Mouse (Mus musculus) liver, embryonic 13.5 days (tissue): ENCODE results near the gene Slc7a7. TPM values are rescaled to one million over a fixed set of nuclear protein-coding genes. Genes with fewer than 3 reads are reported as not detected.

ENCODE experiments used
- ATAC-seq: fragments of 200-750 bp; cut with Nextera tagmentation; 2 replicates; pipeline ENCODE4 v1.8.0; 2017; ENCODE audit warnings: low read depth, mild to moderate bottlenecking, moderate number of reproducible peaks, moderate library complexity
- DNase-seq: peaks from one replicate; pipeline ENCODE4 v3.0.0; 2022
- H3K27ac ChIP-seq: fragments of 300-500 bp; sonication (generic); 2 replicates; pipeline ENCODE4 v1.5.1; 2015; ENCODE audit warnings: moderate library complexity, mild to moderate bottlenecking, inconsistent platforms
- H3K27me3 ChIP-seq: fragments of 300-500 bp; sonication (generic); 2 replicates; pipeline ENCODE4 v1.6.1; 2015; ENCODE audit warnings: mild to moderate bottlenecking, inconsistent platforms
- H3K36me3 ChIP-seq: fragments of 300-500 bp; sonication (generic); 2 replicates; pipeline ENCODE4 v1.6.1; 2015; ENCODE audit warnings: mild to moderate bottlenecking, inconsistent platforms
- H3K4me1 ChIP-seq: fragments of 300-500 bp; sonication (generic); replicated peaks from 2 replicates; pipeline ENCODE4 v1.6.1; 2015; ENCODE audit warnings: inconsistent platforms
- H3K4me2 ChIP-seq: fragments of 300-500 bp; sonication (generic); 2 replicates; pipeline ENCODE4 v1.6.1; 2015; ENCODE audit warnings: inconsistent platforms, mild to moderate bottlenecking, moderate library complexity
- H3K4me3 ChIP-seq: fragments of 300-500 bp; sonication (generic); replicated peaks from 2 replicates; pipeline ENCODE4 v1.5.1; 2015; ENCODE audit warnings: mild to moderate bottlenecking, inconsistent platforms
- H3K9ac ChIP-seq: fragments of 300-500 bp; sonication (generic); 2 replicates; pipeline ENCODE4 v1.6.1; 2015; ENCODE audit warnings: mild to moderate bottlenecking, inconsistent platforms
- H3K9me3 ChIP-seq: fragments of 300-500 bp; sonication (generic); replicated peaks from 2 replicates; pipeline ENCODE4 v1.6.1; 2016; ENCODE audit warnings: inconsistent platforms
- WGBS: fragments of 180-500 bp; shearing (Covaris S2); methylation state at CpG from one replicate; pipeline ENCODE4 v1.1.7; 2015; ENCODE audit not compliant: insufficient replicate concordance; 5-methylcytosine and 5-hydroxymethylcytosine counted together
- polyA plus RNA-seq: library from polyadenylated mRNA; unstranded; fragments of >200 nt; fragmentation: Nextera tagmentation; extraction: Ambion mirVana; gene quantifications from 2 replicates; pipeline ENCODE4 v1.2.1, GENCODE M21; 2015

Slc7a7 gene
- polyA plus RNA-seq, 1 experiment from 2014 or later, result 8.6 TPM

DNA sequence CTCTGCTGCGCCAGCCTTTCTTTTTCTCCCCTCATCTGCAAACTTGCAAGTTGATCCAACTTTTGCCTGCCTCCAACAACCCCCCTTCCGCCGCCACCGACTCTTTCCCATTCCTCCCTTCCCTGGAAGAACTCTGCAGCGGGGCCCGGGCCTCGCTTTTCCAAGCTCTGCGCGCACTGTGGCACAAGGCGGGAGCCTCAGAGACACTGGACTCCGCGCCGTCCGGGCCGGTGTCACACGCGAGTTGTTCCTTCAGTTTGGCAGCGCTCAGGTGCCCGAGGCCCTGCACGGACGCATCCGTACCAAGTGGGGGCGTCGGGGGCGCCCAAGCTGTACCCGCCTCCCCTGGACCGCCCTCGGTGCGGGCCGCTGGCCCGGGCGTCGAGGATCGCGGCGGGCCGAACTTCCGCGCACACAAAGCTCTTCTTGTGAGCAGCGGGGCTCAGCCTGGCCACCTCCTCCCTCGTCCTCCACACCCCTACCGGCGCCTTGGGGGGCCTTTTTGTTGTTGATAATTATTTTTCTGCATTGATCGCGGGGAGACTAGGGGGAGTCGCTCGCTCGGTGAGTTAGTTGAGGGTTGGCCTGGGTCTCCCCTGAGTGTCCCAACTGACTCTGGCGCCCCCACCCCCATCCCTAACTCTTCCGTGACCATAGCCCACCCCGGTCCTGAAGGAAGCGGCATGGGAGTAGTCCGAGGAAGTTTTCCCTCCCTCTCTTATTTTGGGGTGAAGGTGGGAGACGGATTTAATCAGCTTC is 14.7 kb upstream of the Slc7a7 start:
- Histone ChIP-seq H3K4me1 (peaks cover 71% of the 10 kb centered on the region), H3K4me3 (peak overlapping the region; percentile 66), H3K4me2 (peak overlapping the region; percentile 69), H3K9me3 (no peaks in the 10 kb centered on the region), H3K27me3 (peaks cover 61% of the 10 kb centered on the region), H3K27ac (peak overlapping the region; percentile 80), H3K9ac (peak overlapping the region; percentile 77), H3K36me3 (peaks cover 29% of the 10 kb centered on the region)
- DNase-seq (no peak), ATAC-seq (no peak)
- 4% methylated on average over 54 of the region's 54 CpGs for WGBS

DNA sequence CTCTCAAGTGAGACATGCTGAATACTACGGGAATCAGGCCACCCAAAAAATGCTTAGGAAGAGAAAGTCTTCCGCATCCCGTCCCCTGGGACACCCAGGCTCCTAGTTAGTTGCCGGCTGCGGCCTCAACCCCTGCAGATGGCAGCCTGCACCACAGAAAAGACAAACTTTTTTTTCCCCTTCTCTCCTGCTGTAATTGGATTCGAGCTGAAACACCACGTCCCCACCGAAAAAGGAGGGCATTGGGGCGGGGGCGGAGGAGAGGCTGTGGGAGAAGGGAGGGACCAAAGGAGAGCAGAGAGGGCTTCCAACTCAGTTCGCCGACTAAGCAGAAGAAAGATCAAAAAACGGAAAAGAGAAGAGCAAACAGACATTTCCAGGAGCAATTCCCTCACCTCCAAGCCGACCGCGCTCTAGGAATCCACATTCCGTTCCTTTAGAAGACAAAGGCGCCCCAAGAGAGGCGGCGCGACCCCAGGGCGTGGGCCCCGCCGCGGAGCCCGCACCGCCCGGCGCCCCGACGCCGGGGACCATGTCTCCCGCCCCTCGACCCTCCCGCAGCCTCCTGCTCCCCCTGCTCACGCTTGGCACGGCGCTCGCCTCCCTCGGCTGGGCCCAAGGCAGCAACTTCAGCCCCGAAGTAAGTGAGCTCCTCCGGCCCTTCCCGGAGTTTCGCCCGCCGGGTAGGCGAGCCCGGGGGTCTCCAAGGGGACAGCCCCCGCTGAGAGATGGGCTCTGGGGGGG is 13.9 kb upstream of the Slc7a7 start, which contains the start of gene Mmp14:
TSS of gene Mmp14 (plus strand) at position 279 of the 744 bp plus-strand sequence.
- Histone ChIP-seq H3K36me3 (peaks cover 29% of the 10 kb centered on the region), H3K27ac (peak within 1 kb of the TSS; percentile 80), H3K9ac (peak within 1 kb of the TSS; percentile 77), H3K4me3 (peak within 1 kb of the TSS; percentile 66), H3K4me1 (peaks cover 73% of the 10 kb centered on the region), H3K4me2 (peak within 1 kb of the TSS; percentile 69), H3K27me3 (peaks cover 61% of the 10 kb centered on the region), H3K9me3 (no peaks in the 10 kb centered on the region)
- DNase-seq, result no peak
- 2% methylated on average over 47 of the region's 49 CpGs for WGBS
- ATAC-seq, result no peak

DNA sequence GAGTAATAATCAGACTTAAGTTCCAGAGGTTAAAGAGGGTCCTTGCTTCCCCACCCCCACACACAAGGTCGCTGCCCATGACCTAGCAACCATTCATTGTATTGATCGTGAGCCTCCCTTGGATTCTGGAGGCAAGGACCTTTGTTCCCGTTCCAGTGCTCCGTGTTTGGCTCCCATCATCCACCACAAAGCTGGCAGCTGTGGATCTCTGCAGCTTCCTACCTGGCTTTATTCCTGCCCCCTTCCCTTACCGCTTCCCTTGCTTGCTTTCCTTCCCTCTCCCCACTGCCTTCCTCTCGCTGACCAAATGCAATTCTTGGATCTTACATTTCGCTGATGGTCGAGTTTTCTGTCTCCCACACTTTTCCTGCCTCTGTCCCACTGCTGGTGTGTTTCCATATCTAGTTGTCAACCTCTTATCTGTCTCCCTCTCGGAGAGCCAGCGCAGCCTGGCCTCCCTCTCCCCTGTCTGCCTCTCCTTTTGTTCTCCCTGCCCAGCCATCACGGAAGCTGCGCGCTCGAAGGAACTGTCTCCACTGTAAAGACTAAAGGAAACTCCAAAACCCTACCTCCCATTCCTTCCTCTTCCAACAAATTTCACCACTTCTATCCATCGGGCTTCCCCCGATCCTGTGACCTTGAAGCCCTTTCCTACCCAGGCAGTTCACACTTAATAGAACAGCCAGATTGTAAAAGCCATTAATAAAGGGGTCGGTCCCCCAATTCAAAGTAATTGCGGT is 13.0 kb upstream of the Slc7a7 start:
- peaks cover 61% of the 10 kb centered on the region for H3K27me3 ChIP-seq
- H3K4me3 ChIP-seq, result peak overlapping the region; percentile 66
- peak overlapping the region; percentile 69 for H3K4me2 ChIP-seq
- WGBS, result 11% methylated on average over 18 of the region's 18 CpGs
- peak overlapping the region; percentile 77 for H3K9ac ChIP-seq
- DNase-seq (no peak), ATAC-seq (no peak)
- no peaks in the 10 kb centered on the region for H3K9me3 ChIP-seq
- peaks cover 23% of the 10 kb centered on the region for H3K36me3 ChIP-seq
- H3K4me1 ChIP-seq, result peaks cover 82% of the 10 kb centered on the region
- H3K27ac ChIP-seq, result peak overlapping the region; percentile 80

DNA sequence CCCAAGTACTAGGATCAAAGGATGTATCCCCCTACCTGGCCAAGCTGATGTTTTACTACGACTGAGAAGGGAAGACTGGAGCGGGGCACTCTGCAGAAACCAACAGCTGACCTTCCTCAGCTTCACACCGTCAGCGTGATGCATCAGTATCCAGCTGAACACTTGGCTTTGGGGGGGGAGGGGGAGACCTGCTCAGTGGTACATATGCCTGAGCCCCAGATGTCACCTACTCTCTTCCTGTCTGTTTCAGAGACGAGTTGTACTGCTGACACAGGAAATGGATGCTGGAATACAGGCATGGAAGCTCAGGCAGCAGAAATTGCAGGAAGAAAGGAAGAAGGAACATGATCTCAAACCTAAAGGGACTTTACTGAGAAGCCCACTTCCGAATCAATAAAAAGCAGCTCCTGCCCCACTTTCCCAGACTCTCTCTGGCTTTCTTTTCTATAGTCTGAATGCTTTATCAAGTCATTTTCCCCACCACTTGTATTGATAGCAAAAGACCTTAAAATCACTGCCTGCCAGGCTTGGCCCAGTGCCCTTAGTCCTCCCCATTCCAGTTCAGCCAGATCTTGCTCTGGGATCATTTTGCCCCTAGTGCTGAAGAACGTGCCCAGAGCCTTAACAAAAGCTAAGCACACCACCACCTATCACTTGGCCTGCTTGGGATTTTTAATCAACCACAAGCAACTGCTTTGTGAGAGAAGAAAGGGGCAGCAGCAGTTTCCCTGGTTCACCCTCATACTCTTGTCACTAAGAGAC is 11.9 kb upstream of the Slc7a7 start:
- Histone ChIP-seq H3K9ac (no peak overlapping the region), H3K36me3 (peaks cover 20% of the 10 kb centered on the region), H3K4me1 (peaks cover 93% of the 10 kb centered on the region), H3K4me3 (no peak overlapping the region), H3K4me2 (no peak overlapping the region), H3K9me3 (no peaks in the 10 kb centered on the region), H3K27me3 (peaks cover 54% of the 10 kb centered on the region), H3K27ac (peak overlapping the region; percentile 80)
- no peak for ATAC-seq
- 62% methylated on average over 7 of the region's 7 CpGs for WGBS
- no peak for DNase-seq

DNA sequence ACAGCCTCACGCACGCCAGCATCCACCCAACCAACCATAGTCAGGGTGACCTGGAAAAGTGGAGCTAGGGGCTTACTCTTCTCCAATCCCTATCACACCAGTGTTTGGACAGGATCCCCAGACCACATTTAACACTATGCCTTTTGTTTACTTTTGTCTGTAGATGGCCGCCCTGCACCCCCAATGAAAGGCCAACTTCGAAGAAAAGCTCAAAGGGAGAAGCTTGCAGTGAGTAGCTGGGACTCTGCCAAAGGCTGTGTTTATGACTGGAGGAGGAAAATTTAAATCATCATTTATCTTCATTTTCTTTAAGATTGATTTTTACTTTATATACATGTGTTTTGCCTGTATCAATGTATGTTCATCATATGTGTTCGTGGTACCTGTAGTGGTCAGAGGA is 10.8 kb upstream of the Slc7a7 start:
- H3K4me3 ChIP-seq, result no peak overlapping the region
- ATAC-seq (no peak), DNase-seq (no peak)
- H3K9me3 ChIP-seq, result no peaks in the 10 kb centered on the region
- peaks cover 43% of the 10 kb centered on the region for H3K27me3 ChIP-seq
- 80% methylated on average over 5 of the region's 5 CpGs for WGBS
- peak overlapping the region; percentile 73; the same call in 1 of the 2 replicates for H3K4me2 ChIP-seq
- no peak overlapping the region; the same call in 1 of the 2 replicates for H3K9ac ChIP-seq
- H3K36me3 ChIP-seq, result peaks cover 20% of the 10 kb centered on the region
- H3K4me1 ChIP-seq, result peaks cover 91% of the 10 kb centered on the region
- H3K27ac ChIP-seq, result no peak overlapping the region

DNA sequence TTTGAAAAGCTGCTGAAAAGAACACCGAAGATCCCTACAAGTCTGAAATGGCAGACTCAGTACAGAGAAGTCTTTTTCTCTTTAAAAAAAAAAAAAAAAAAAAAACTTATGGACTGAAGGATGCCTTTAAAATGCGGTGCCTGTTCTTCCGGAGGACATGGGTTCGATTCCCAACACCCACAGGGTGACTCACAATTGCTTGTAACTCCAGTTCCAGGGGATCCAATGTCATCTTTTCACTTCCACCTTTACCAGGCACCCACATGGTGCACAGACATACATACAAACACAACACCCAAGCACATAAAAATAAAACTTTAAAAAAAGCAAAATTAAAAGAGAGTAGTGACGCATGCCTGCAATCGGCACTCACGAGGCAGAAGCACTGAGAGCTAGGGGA is 10.1 kb upstream of the Slc7a7 start:
- Histone ChIP-seq H3K27ac (0 out of 2 replicates have a peak overlapping the region, but pooled peaks have one; percentile 84), H3K9ac (peak overlapping the region; percentile 83), H3K4me2 (peak overlapping the region; percentile 73), H3K27me3 (peaks cover 36% of the 10 kb centered on the region), H3K4me1 (peaks cover 88% of the 10 kb centered on the region), H3K9me3 (no peaks in the 10 kb centered on the region), H3K4me3 (peak overlapping the region; percentile 82), H3K36me3 (peaks cover 20% of the 10 kb centered on the region)
- 80% methylated on average over 7 of the region's 7 CpGs for WGBS
- DNase-seq (no peak), ATAC-seq (no peak)

DNA sequence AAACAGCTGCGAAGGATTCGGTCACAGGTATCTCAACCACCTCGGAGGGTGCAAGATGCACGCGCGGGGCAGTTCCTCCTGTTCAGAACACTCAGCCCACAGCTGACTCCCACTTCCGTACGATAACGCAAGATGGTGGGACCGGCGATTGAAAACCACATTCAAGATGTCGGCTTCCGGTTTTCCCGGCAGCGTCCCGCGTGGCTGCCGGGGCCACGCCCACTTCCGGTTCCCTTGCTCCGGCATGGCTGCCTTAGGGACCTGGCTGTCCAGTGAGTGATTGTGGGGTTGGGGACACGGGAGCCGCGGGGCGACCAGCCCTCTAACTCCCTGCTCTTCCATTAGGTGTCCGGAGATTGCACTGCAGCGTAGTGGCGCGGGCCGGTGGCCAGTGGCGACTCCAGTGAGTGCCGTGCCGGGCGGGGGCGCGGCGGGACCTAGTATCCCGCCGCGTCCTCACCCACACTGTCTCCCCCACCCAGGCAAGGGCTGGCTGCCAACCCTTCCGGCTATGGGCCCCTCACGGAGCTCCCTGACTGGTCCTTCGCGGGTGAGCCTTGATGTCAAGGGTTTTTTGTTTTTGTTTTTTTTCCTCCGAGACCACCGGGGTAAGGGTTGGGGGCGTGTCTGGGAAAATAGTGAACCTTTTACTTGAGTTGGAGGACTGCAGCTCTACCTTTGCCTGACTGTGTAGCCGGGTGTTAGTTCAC is 9.3 kb upstream of the Slc7a7 start, which contains the start of gene Mrpl52:
TSS of gene Mrpl52 (plus strand) at position 221 of the 710 bp plus-strand sequence.
- peaks cover 80% of the 10 kb centered on the region for H3K4me1 ChIP-seq
- under 1% methylated on average over 48 of the region's 48 CpGs for WGBS
- H3K9me3 ChIP-seq, result no peaks in the 10 kb centered on the region
- peak within 1 kb of the TSS; percentile 84 for H3K27ac ChIP-seq
- H3K27me3 ChIP-seq, result peaks cover 28% of the 10 kb centered on the region
- peak within 1 kb of the TSS; percentile 83 for H3K9ac ChIP-seq
- H3K4me2 ChIP-seq, result peak within 1 kb of the TSS; percentile 73
- peak within 1 kb of the TSS; percentile 82 for H3K4me3 ChIP-seq
- peak; percentile 71 for ATAC-seq
- peaks cover 20% of the 10 kb centered on the region for H3K36me3 ChIP-seq
- peak; percentile 84 for DNase-seq

DNA sequence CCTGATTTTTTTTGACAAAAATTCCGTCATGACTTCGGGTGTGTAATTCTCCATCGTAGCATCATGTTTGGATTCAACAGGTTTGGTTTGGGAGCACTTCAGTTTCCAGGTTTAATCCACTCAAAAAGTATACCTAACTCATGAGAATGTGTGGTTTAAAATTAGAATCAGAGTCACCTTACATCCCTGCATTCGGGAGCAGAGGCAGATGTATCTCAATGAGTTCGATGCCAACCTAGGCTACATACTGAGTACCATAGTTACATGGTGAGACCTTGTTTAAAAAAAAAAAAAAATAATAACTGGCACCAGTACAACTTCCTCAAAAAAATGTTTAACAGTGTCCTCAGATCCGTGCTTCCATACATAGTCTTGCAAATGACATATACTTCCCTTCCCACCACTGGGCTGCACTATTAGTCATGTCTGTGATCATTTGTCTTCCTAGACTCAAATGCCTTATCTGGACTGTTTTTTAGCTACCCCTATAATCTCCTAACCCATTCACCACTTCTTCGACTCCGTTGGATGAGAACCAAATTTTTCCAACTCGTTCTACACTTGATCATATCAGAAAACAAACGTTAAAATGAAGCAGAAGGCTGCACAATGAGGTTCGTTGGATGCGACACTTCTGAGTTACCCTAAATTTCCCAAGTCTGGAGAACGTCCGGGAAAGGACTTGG is 8.6 kb upstream of the Slc7a7 start:
- H3K27ac ChIP-seq, result peak overlapping the region; percentile 84
- H3K27me3 ChIP-seq, result peaks cover 21% of the 10 kb centered on the region
- H3K9me3 ChIP-seq, result no peaks in the 10 kb centered on the region
- DNase-seq, result no peak
- peak overlapping the region; percentile 73 for H3K4me2 ChIP-seq
- peak overlapping the region; percentile 83 for H3K9ac ChIP-seq
- H3K4me3 ChIP-seq, result peak overlapping the region; percentile 82
- 27% methylated on average over 14 of the region's 14 CpGs for WGBS
- peaks cover 73% of the 10 kb centered on the region for H3K4me1 ChIP-seq
- H3K36me3 ChIP-seq, result peaks cover 20% of the 10 kb centered on the region
- ATAC-seq, result no peak

DNA sequence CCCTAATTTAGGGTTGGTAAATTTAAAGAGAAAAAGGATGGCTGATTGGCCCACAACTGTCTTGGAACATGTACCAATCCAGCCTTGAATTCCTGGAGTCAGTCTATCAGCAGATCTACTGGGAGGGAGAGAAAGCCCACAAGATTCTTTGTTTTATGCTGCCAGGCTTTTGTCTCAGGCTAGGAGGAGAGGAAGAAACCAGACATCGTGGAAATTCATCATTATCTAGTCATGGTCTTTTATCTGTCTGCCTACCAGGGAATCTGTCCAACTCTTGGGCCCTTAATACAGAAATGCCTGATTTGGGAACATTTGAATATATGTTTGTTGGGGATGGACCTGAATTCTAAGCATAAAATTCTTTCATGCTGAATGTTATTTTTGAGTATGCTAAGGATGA is 8.0 kb upstream of the Slc7a7 start:
- ATAC-seq (no peak), DNase-seq (no peak)
- WGBS, result 18% methylated on average over 1 of the region's 1 CpGs
- H3K4me1 ChIP-seq, result peaks cover 67% of the 10 kb centered on the region
- H3K36me3 ChIP-seq, result peaks cover 20% of the 10 kb centered on the region
- no peaks in the 10 kb centered on the region for H3K9me3 ChIP-seq
- H3K9ac ChIP-seq, result peak overlapping the region; percentile 83; the same call in 1 of the 2 replicates
- peak overlapping the region; percentile 84 for H3K27ac ChIP-seq
- H3K4me3 ChIP-seq, result peak overlapping the region; percentile 82
- H3K4me2 ChIP-seq, result peak overlapping the region; percentile 73
- H3K27me3 ChIP-seq, result peaks cover 15% of the 10 kb centered on the region
